Comparison of ENCODE assay signal across 9 mouse cellular contexts in genomic region chr1:176997711-176998689, GRCm38 (mm10).
A peak's percentile ranks its signal among the peaks of the same experiment; 100 is the strongest.
DNase-seq lines count a peak whose midpoint lies in the region; ATAC-seq and TF ChIP-seq lines count a peak whose summit lies in the region.
"Had no signal": no experiment of that assay in that cellular context is flagged by ENCODE, and none has a peak within 500 bp of the region (broad histone marks: within the 10 kb centered on the region; RNA-seq: fewer than 3 reads in every experiment).

No protein-coding gene starts in this region.

- peak overlapping the region; percentile 58 for H3K9ac ChIP-seq in heart, embryonic 11.5 days (ENCODE audit: low read depth, low read length)
- H3K9ac ChIP-seq in embryonic facial prominence, embryonic 14.5 days (ENCODE audit: low read depth, low read length), result no peak overlapping the region
- H3K9ac ChIP-seq in kidney, embryonic 15.5 days, result 0 out of 2 replicates have a peak overlapping the region, but pooled peaks have one; percentile 29
- H3K9ac ChIP-seq in midbrain, postnatal 0 days (replicated peaks; ENCODE audit: low read length, poor library complexity, severe bottlenecking), result peak overlapping the region; percentile 48; the same call in 1 of the 2 replicates

- ATAC-seq in heart, embryonic 11.5 days (replicated peaks; ENCODE audit: insufficient number of reproducible peaks, low FRiP score, low TSS enrichment), result 0 out of 2 replicates have a peak, but pooled peaks have one; percentile 16
- ATAC-seq in embryonic facial prominence, embryonic 14.5 days (ENCODE audit: low read depth), result peak; percentile 47
- peak; percentile 81 for ATAC-seq in kidney, embryonic 15.5 days (replicated peaks; ENCODE audit: low FRiP score)
- no peak for ATAC-seq in midbrain, postnatal 0 days (ENCODE audit: low FRiP score)

- no peak overlapping the region for H3K27ac ChIP-seq in heart, embryonic 11.5 days (ENCODE audit: low read depth, low read length)
- H3K27ac ChIP-seq in embryonic facial prominence, embryonic 14.5 days (replicated peaks; ENCODE audit: low read depth, low read length), result no peak overlapping the region
- peak overlapping the region; percentile 85 for H3K27ac ChIP-seq in kidney, embryonic 15.5 days
- peak overlapping the region; percentile 19; the same call in 1 of the 2 replicates for H3K27ac ChIP-seq in midbrain, postnatal 0 days (ENCODE audit: low read depth, low read length)

- H3K4me1 ChIP-seq in heart, embryonic 11.5 days (ENCODE audit: control insufficient read depth, insufficient read depth, low read length), result peaks cover 32% of the 10 kb centered on the region
- peaks cover 44% of the 10 kb centered on the region for H3K4me1 ChIP-seq in embryonic facial prominence, embryonic 14.5 days (ENCODE audit: control insufficient read depth, insufficient read depth, low read length)
- peaks cover 38% of the 10 kb centered on the region for H3K4me1 ChIP-seq in kidney, embryonic 15.5 days
- H3K4me1 ChIP-seq in midbrain, postnatal 0 days (ENCODE audit: insufficient read depth, low read length), result peaks cover 20% of the 10 kb centered on the region

- peak overlapping the region; percentile 22 for H3K4me3 ChIP-seq in heart, embryonic 11.5 days (ENCODE audit: low read depth, low read length)
- H3K4me3 ChIP-seq in embryonic facial prominence, embryonic 14.5 days (ENCODE audit: low read depth, low read length), result no peak overlapping the region
- peak overlapping the region; percentile 30 for H3K4me3 ChIP-seq in kidney, embryonic 15.5 days (replicated peaks)
- 0 out of 2 replicates have a peak overlapping the region, but pooled peaks have one; percentile 16 for H3K4me3 ChIP-seq in midbrain, postnatal 0 days (ENCODE audit: low read depth, low read length)
- H3K4me3 ChIP-seq: erythroblast, embryonic 14.5 days had no signal

- 41% methylated on average over 33 of the region's 33 CpGs for WGBS in heart, embryonic 11.5 days (ENCODE audit: insufficient replicate concordance)
- 53% methylated on average over 25 of the region's 33 CpGs for WGBS in embryonic facial prominence, embryonic 14.5 days
- WGBS in kidney, embryonic 15.5 days, result 36% methylated on average over 33 of the region's 33 CpGs
- 28% methylated on average over 33 of the region's 33 CpGs for WGBS in midbrain, postnatal 0 days

- peak overlapping the region; percentile 61 for H3K4me2 ChIP-seq in heart, embryonic 11.5 days
- H3K4me2 ChIP-seq in embryonic facial prominence, embryonic 14.5 days (ENCODE audit: low read depth, low read length), result peak overlapping the region; percentile 24; the same call in 1 of the 2 replicates
- H3K4me2 ChIP-seq in kidney, embryonic 15.5 days, result peak overlapping the region; percentile 61
- peak overlapping the region; percentile 41 for H3K4me2 ChIP-seq in midbrain, postnatal 0 days (ENCODE audit: low read depth, low read length, poor library complexity, severe bottlenecking)

- DNase-seq in heart, postnatal 14 days, result no peak
- DNase-seq in embryonic facial prominence, embryonic 14.5 days (ENCODE audit: low spot score), result no peak
- peak; percentile 65 for DNase-seq in midbrain, postnatal 0 days (ENCODE audit: low spot score)
- no peak for DNase-seq in adrenal gland, postnatal 14 days
- DNase-seq in ovary, postnatal 36 days (ENCODE audit: low spot score), result no peak
- no peak for DNase-seq in left cerebral cortex, adult 18-20 months (ENCODE audit: low spot score in 2 of 2)

- intact Hi-C loops in heart, postnatal 14 days (cut with DNase I), result no loop called here

- no peaks in the 10 kb centered on the region for H3K36me3 ChIP-seq in heart, embryonic 11.5 days (ENCODE audit: control insufficient read depth, insufficient read depth, low read length)
- no peaks in the 10 kb centered on the region for H3K36me3 ChIP-seq in embryonic facial prominence, embryonic 14.5 days (ENCODE audit: control insufficient read depth, insufficient read depth, low read length)
- no peaks in the 10 kb centered on the region for H3K36me3 ChIP-seq in kidney, embryonic 15.5 days
- no peaks in the 10 kb centered on the region for H3K36me3 ChIP-seq in midbrain, postnatal 0 days (ENCODE audit: insufficient read depth, low read length)

- TF ChIP-seq CTCF in midbrain, postnatal 0 days (IDR thresholded peaks at IDR 0.05), result no peak

- H3K9me3 ChIP-seq in heart, embryonic 11.5 days (replicated peaks; ENCODE audit: control insufficient read depth, low read length), result no peaks in the 10 kb centered on the region
- H3K9me3 ChIP-seq in embryonic facial prominence, embryonic 14.5 days (ENCODE audit: control insufficient read depth, low read length), result no peaks in the 10 kb centered on the region
- H3K9me3 ChIP-seq in kidney, embryonic 15.5 days (replicated peaks), result no peaks in the 10 kb centered on the region
- no peaks in the 10 kb centered on the region for H3K9me3 ChIP-seq in midbrain, postnatal 0 days (ENCODE audit: low read length)

- no peaks in the 10 kb centered on the region for H3K27me3 ChIP-seq in heart, embryonic 11.5 days (ENCODE audit: control insufficient read depth, insufficient read depth, low read length)
- peaks cover 3% of the 10 kb centered on the region; the same call in 1 of the 2 replicates for H3K27me3 ChIP-seq in embryonic facial prominence, embryonic 14.5 days (replicated peaks; ENCODE audit: control insufficient read depth, insufficient read depth, low read length)
- H3K27me3 ChIP-seq in kidney, embryonic 15.5 days, result no peaks in the 10 kb centered on the region
- no peaks in the 10 kb centered on the region for H3K27me3 ChIP-seq in midbrain, postnatal 0 days (ENCODE audit: insufficient read depth, low read length)

Comparison
In these comparisons a context has a peak if more than half of its experiments do, and no peak if none do; other contexts are left out.
1. H3K27ac ChIP-seq: peak in kidney, embryonic 15.5 days (single experiment) and midbrain, postnatal 0 days (single experiment); none in heart, embryonic 11.5 days (single experiment) and embryonic facial prominence, embryonic 14.5 days (single experiment).
2. Peak in every context shown above with its lines, with median percentiles within 50 percentile points of each other: H3K4me2 ChIP-seq.